Mouse (Mus musculus) forebrain, postnatal 0 days (tissue): ENCODE results near the gene Anks1b. TPM values are rescaled to one million over a fixed set of nuclear protein-coding genes. Genes with fewer than 3 reads are reported as not detected.
A peak's percentile ranks its signal among the peaks of the same experiment; 100 is the strongest.

Experiments
- ATAC-seq: fragments of 200-750 bp; cut with Nextera tagmentation; 2 replicates; pipeline ENCODE4 v1.8.0; 2017; ENCODE audit warnings: mild to moderate bottlenecking, moderate library complexity
- DNase-seq: peaks from one replicate; pipeline ENCODE4 v3.0.0-alpha.2; 2015
- H3K27ac ChIP-seq: fragments of 300-500 bp; sonication (generic); 2 replicates; pipeline ENCODE4 v1.5.1; 2014; ENCODE audit warnings: low read depth, mild to moderate bottlenecking, antibody characterized with exemption, low read length, moderate library complexity, mixed read lengths
- H3K27me3 ChIP-seq: fragments of 300-500 bp; sonication (generic); 2 replicates; pipeline ENCODE4 v1.6.1; 2014; ENCODE audit warnings: mild to moderate bottlenecking, low read length, mixed read lengths; ENCODE audit not compliant: insufficient read depth
- H3K36me3 ChIP-seq: fragments of 300-500 bp; sonication (generic); 2 replicates; pipeline ENCODE4 v1.6.1; 2014; ENCODE audit warnings: mild to moderate bottlenecking, moderate library complexity; ENCODE audit not compliant: insufficient read depth
- H3K4me1 ChIP-seq: fragments of 300-500 bp; sonication (generic); 2 replicates; pipeline ENCODE4 v1.6.1; 2014; ENCODE audit warnings: antibody characterized with exemption; ENCODE audit not compliant: insufficient read depth
- H3K4me2 ChIP-seq: fragments of 300-500 bp; sonication (generic); 2 replicates; pipeline ENCODE4 v1.6.1; 2014; ENCODE audit warnings: low read depth, mild to moderate bottlenecking, moderate library complexity
- H3K4me3 ChIP-seq: fragments of 300-500 bp; sonication (generic); 2 replicates; pipeline ENCODE4 v1.5.1; 2014; ENCODE audit warnings: low read depth, low read length, mixed read lengths
- H3K9ac ChIP-seq: fragments of 300-500 bp; sonication (generic); 2 replicates; pipeline ENCODE4 v1.6.1; 2014; ENCODE audit warnings: mild to moderate bottlenecking
- H3K9me3 ChIP-seq: fragments of 300-500 bp; sonication (generic); 2 replicates; pipeline ENCODE4 v1.6.1; 2016; ENCODE audit warnings: low read length
- CTCF ChIP-seq: sonication (generic); IDR thresholded peaks from 2 replicates; pipeline ENCODE4 v1.5.1; 2016; ENCODE audit warnings: antibody characterized with exemption, control low read depth, low read depth
- WGBS: fragments of 180-500 bp; shearing (Covaris S2); extraction: QIAGEN DNeasy Blood & Tissue Kit; methylation state at CpG from one replicate; pipeline ENCODE4 v1.1.7; 2014; 5-methylcytosine and 5-hydroxymethylcytosine counted together
- polyA plus RNA-seq: library from polyadenylated mRNA; unstranded; fragments of >200 nt; fragmentation: Nextera tagmentation; extraction: Ambion mirVana; gene quantifications from 2 replicates; pipeline ENCODE4 v1.2.1, GENCODE M21; 2015
- total RNA-seq: library from RNA; depleted of rRNA; stranded (reverse); fragments of >200 nt; gene quantifications from 2 replicates; pipeline ENCODE4 v1.2.3, GENCODE M21; 2014

Gene Anks1b
- total and polyA plus RNA-seq, 2 experiments from 2014 or later = 120 to 145 TPM

DNA sequence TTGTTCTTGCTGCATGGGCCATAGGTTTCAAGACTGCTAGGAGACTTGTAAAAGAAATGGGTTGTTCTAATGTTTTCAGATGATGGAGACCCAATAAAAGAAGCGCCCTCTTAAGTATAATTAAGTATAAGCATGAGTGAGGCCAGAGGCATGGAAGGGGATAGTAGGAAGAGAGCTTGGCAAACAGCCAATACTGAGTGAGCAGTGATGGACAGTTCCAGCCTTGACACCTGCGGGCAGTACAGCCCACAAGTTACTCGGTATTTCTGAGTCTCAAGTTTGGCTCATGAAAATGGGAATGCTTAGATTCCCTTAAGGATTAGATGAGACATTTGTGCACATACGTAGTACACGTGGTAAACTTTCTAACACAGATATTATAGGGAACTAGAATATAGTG is 1016.3 kb downstream of the Anks1b start:
- no peak overlapping the region for H3K4me3 ChIP-seq
- no peak overlapping the region for H3K9ac ChIP-seq
- no peaks in the 10 kb centered on the region for H3K9me3 ChIP-seq
- WGBS = 77% methylated on average over 5 of the region's 5 CpGs
- no peak overlapping the region for H3K27ac ChIP-seq
- no peaks in the 10 kb centered on the region for H3K4me1 ChIP-seq
- no peak for TF ChIP-seq CTCF
- DNase-seq (no peak), ATAC-seq (no peak)
- H3K4me2 ChIP-seq = no peak overlapping the region
- H3K27me3 ChIP-seq = no peaks in the 10 kb centered on the region
- H3K36me3 ChIP-seq = no peaks in the 10 kb centered on the region

DNA sequence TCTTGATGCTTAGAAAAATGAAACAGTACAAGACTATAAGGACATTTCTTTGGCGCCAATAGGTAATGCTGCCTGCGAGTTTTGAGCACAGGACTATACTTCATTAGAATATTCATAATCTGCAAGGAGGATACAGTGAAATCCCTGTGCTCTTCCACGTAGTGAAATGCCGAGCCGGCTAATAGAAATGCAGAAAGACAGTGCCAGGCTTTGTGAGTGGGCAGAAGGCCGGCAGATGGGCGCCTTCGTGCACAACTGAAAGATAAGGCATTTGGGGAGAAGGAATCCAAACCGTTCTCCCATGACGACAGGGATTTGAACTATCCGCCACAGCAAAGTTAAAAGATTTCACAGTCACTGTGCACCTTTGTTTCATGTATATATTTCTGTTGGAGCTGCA is 1019.4 kb downstream of the Anks1b start:
- Histone ChIP-seq H3K27ac (no peak overlapping the region), H3K4me3 (no peak overlapping the region), H3K9ac (no peak overlapping the region), H3K4me2 (no peak overlapping the region), H3K27me3 (no peaks in the 10 kb centered on the region), H3K36me3 (peaks cover 4% of the 10 kb centered on the region; the same call in 1 of the 2 replicates), H3K9me3 (no peaks in the 10 kb centered on the region), H3K4me1 (no peaks in the 10 kb centered on the region)
- 48% methylated on average over 11 of the region's 11 CpGs for WGBS
- TF ChIP-seq CTCF = no peak
- ATAC-seq = peak; percentile 76
- peak; percentile 70 for DNase-seq

DNA sequence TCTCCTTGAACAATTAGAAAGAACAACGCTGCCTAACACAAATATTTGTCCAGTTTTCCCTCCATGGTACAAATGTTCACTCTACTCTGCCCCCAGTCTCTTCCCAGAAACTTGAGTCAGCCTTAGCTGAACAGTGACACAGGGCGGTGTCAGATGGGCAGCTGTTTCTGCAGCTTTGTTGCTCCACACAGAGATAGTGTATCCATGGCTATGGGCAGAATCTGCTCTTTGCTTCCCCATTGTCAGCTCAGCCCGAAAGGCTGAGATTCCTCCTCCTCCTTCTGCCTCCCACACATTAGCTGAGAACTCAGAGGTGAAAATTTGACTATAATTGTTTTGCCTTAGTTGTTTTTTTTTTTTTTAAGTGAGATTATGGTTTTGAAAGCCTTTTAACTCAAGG is 1024.6 kb downstream of the Anks1b start:
- peaks cover 4% of the 10 kb centered on the region; the same call in 1 of the 2 replicates for H3K36me3 ChIP-seq
- H3K9me3 ChIP-seq = no peaks in the 10 kb centered on the region
- H3K27me3 ChIP-seq = no peaks in the 10 kb centered on the region
- TF ChIP-seq CTCF = no peak
- H3K9ac ChIP-seq = no peak overlapping the region
- H3K27ac ChIP-seq = no peak overlapping the region
- no peaks in the 10 kb centered on the region for H3K4me1 ChIP-seq
- ATAC-seq (no peak), DNase-seq (no peak)
- WGBS = 85% methylated on average over 3 of the region's 3 CpGs
- H3K4me3 ChIP-seq = no peak overlapping the region
- no peak overlapping the region for H3K4me2 ChIP-seq

DNA sequence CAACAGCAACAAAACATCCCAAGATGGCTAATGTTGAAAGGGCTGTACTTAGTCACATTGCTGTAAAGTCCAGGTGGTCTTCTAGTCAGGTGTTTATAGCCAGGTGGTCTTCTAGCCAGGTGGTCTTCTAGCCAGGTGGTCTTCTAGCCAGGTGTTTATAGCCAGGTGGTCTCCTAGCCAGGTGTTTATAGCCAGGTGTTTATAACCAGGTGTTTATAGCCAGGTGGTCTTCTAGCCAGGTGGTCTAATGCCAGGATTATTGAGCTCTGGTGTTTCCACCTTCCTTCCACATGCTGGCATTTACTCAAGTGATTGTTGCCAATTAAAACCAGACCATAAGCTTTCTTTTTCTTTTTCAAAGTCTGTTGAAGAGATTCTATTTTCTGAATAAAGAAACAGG is 1030.9 kb downstream of the Anks1b start:
- no peak for TF ChIP-seq CTCF
- no peak overlapping the region for H3K4me2 ChIP-seq
- ATAC-seq (no peak), DNase-seq (no peak)
- H3K4me3 ChIP-seq = no peak overlapping the region
- H3K27ac ChIP-seq = no peak overlapping the region
- H3K36me3 ChIP-seq = no peaks in the 10 kb centered on the region
- H3K4me1 ChIP-seq = no peaks in the 10 kb centered on the region
- H3K27me3 ChIP-seq = no peaks in the 10 kb centered on the region
- no peak overlapping the region for H3K9ac ChIP-seq
- H3K9me3 ChIP-seq = no peaks in the 10 kb centered on the region

DNA sequence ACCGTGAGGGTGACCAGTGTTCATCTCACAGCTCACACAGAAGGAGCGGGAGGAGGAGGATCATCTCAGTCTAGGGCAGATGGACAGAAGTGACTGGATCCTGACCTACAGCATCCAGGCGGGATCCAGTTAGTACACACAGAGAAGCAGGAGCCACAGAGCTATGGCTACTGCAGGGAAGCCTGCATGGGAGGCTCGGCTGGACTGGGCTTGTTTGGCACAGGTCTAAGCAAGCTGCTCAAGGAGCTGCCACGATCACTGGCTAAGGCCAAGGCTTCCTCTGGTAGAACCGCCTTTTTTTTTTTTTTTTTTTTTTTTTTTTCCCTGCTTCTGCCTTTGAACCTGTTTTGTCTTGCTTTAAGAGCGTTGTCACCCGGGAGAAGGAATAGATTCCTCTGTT is 1034.1 kb downstream of the Anks1b start:
- no peaks in the 10 kb centered on the region for H3K36me3 ChIP-seq
- no peak for DNase-seq
- TF ChIP-seq CTCF = no peak
- no peak overlapping the region for H3K9ac ChIP-seq
- no peak overlapping the region for H3K27ac ChIP-seq
- no peaks in the 10 kb centered on the region for H3K9me3 ChIP-seq
- ATAC-seq = no peak
- H3K4me1 ChIP-seq = no peaks in the 10 kb centered on the region
- no peak overlapping the region for H3K4me3 ChIP-seq
- H3K27me3 ChIP-seq = no peaks in the 10 kb centered on the region
- H3K4me2 ChIP-seq = no peak overlapping the region
- WGBS = 74% methylated on average over 8 of the region's 8 CpGs

DNA sequence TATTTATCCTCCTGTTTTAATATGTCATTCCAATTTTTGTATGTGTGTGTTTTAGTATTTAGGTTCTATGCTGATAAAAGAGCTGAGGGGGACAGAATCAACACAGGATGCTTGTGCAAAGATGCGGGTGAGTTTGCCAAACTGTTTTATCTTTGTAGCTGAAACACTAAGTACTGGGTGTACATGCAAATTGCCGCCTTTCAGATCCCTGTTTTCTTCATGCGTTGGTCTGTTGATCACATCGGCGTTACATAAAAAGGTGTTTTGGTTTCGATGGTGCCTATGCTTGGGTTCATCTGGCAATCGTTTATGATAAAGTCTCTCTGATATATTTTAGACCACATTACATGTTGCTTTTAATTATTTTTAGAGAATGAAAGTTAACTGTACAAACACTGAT is 1050.2 kb downstream of the Anks1b start:
- Histone ChIP-seq H3K4me1 (no peaks in the 10 kb centered on the region), H3K4me2 (no peak overlapping the region), H3K4me3 (no peak overlapping the region), H3K36me3 (0 out of 2 replicates have a peak, but pooled peaks cover 7% of the 10 kb centered on the region), H3K9ac (no peak overlapping the region), H3K9me3 (no peaks in the 10 kb centered on the region), H3K27me3 (no peaks in the 10 kb centered on the region), H3K27ac (0 out of 2 replicates have a peak overlapping the region, but pooled peaks have one; percentile 45)
- TF ChIP-seq CTCF = no peak
- WGBS = 66% methylated on average over 7 of the region's 7 CpGs
- no peak for DNase-seq
- no peak for ATAC-seq

DNA sequence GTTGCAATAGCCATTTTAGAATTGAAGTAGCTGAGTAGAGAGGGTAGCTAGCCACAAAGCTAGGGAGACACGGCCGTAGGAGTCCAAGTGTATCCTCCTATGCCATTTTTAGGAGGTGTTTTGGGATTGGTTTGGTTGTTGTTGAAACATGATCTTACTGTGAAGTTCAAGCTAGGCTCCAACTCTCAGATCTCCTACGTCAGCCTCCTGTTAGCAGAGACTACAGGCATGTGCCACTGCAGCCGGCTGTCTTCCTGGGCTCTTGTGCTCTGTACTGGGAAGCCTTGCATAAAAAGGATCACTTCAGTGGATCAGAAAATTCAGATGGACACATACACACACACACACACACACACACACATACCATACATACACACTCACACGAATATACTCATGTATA is 1059.8 kb downstream of the Anks1b start:
- Histone ChIP-seq H3K4me2 (no peak overlapping the region), H3K36me3 (0 out of 2 replicates have a peak, but pooled peaks cover 4% of the 10 kb centered on the region), H3K27ac (no peak overlapping the region), H3K4me1 (no peaks in the 10 kb centered on the region), H3K9me3 (no peaks in the 10 kb centered on the region), H3K27me3 (no peaks in the 10 kb centered on the region), H3K9ac (no peak overlapping the region), H3K4me3 (no peak overlapping the region)
- ATAC-seq = no peak
- 82% methylated on average over 5 of the region's 5 CpGs for WGBS
- TF ChIP-seq CTCF = no peak
- DNase-seq = no peak

DNA sequence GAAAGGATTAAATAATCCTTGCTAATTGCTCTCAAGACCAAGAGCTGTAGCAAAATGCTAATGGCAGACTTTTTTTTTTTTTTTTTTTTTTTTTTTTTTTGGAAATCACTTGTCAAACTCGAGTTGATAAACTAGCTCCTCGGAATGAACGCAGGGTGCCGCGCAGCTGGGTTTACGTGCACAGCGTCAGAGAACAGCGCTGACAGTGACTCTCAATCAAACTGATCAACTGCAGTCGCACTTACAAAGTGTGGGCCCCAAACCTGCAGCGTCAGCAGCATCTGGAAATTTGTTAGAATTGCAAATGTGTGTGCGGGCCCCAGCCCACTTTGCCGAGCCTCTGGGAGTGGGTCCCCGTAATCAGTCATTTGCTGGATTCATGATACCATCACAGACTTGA is 1061.4 kb downstream of the Anks1b start:
- TF ChIP-seq CTCF = no peak
- Histone ChIP-seq H3K27ac (no peak overlapping the region), H3K36me3 (no peaks in the 10 kb centered on the region), H3K27me3 (no peaks in the 10 kb centered on the region), H3K9me3 (no peaks in the 10 kb centered on the region), H3K9ac (no peak overlapping the region), H3K4me1 (no peaks in the 10 kb centered on the region), H3K4me2 (no peak overlapping the region), H3K4me3 (no peak overlapping the region)
- ATAC-seq (peak; percentile 75; the same call in 1 of the 2 replicates), DNase-seq (peak; percentile 36)
- 48% methylated on average over 13 of the region's 13 CpGs for WGBS
